Mouse (Mus musculus): ENCODE measurements at regions not wholly inside any gene's neighbourhood (a gene's known extent, or its start where the extent isn't known, plus 50 kb on each side); places are given as distances from the start of the nearest gene placed in this dataset.

- DNase-seq (ENCODE audit: low read depth): no peak
Observed at GRCm38 (mm10) chr7:67814861-67815260, 55.3 kb upstream of the Synm start.

All from 416B (cell line).